Mouse (Mus musculus) megakaryocyte, adult 5-6 weeks (primary cell): ENCODE data around the gene Rrm2. TPM values are rescaled to one million over a fixed set of nuclear protein-coding genes. Genes with fewer than 3 reads are reported as not detected.
"Not testable (repeated sequence)": the region's sequence is repeated elsewhere in the genome, so short reads cannot be mapped to it uniquely, and the experiment has no call there.

Experiments used
- ATAC-seq: 2 replicates; pipeline ENCODE4 v1.8.0; 2016; ENCODE audit warnings: mild to moderate bottlenecking, inconsistent platforms; ENCODE audit not compliant: poor library complexity, severe bottlenecking
- total RNA-seq, 2 experiments: library from RNA; stranded (forward) in 1 of 2; stranded (reverse) in 1 of 2; fragments of 153-499, 151-499 nt in 1 of 2; fragments of 221-1000, 200-1000 nt in 1 of 2; gene quantifications; 2 replicates each; pipeline versions ENCODE4 v1.2.3 to v1.2.4; 2015 to 2017

Gene Rrm2
- 157 TPM in 2 replicates for total RNA-seq (2015)
- total RNA-seq (2017), result 134 and 135 TPM in 2 replicates

GRCm38 (mm10) chr12:24707954-24708823 is at the start of gene Rrm2:
TSS of gene Rrm2 (plus strand) at chr12:24708241.
- peak; percentile 76 for ATAC-seq

GRCm38 (mm10) chr12:24658998-24659397 is 49.0 kb upstream of the Rrm2 start:
- no peak for ATAC-seq

GRCm38 (mm10) chr12:24659923-24660322 is 48.1 kb upstream of the Rrm2 start:
- ATAC-seq, result no peak

- ATAC-seq, result no peak
Observed at GRCm38 (mm10) chr12:24661100-24661499, 46.9 kb upstream of the Rrm2 start.

GRCm38 (mm10) chr12:24662131-24662530 is 45.9 kb upstream of the Rrm2 start:
- ATAC-seq, result peak; percentile 50

- ATAC-seq, result no peak
Observed at GRCm38 (mm10) chr12:24680096-24680491, 27.9 kb upstream of the Rrm2 start.

- no peak for ATAC-seq
Observed at GRCm38 (mm10) chr12:24680492-24681285, 27.4 kb upstream of the Rrm2 start.

GRCm38 (mm10) chr12:24681286-24682023 is 26.6 kb upstream of the Rrm2 start, which contains the start of gene Cys1:
TSS of gene Cys1 (minus strand) at chr12:24681813.
- ATAC-seq, result 0 out of 2 replicates have a peak, but pooled peaks have one; percentile 35

GRCm38 (mm10) chr12:24682563-24682962 is 25.5 kb upstream of the Rrm2 start:
- no peak for ATAC-seq

GRCm38 (mm10) chr12:24683461-24683860 is 24.6 kb upstream of the Rrm2 start:
- no peak for ATAC-seq

GRCm38 (mm10) chr12:24686038-24686695 is 21.9 kb upstream of the Rrm2 start:
- no peak for ATAC-seq

GRCm38 (mm10) chr12:24686696-24687346 is 21.2 kb upstream of the Rrm2 start:
- no peak for ATAC-seq

GRCm38 (mm10) chr12:24690351-24690750 is 17.7 kb upstream of the Rrm2 start:
- ATAC-seq, result no peak

GRCm38 (mm10) chr12:24696500-24697483 is 11.2 kb upstream of the Rrm2 start:
- ATAC-seq, result peak; percentile 96

- ATAC-seq, result peak; percentile 58
Observed at GRCm38 (mm10) chr12:24697484-24698204, 10.4 kb upstream of the Rrm2 start.

GRCm38 (mm10) chr12:24698514-24698913 is 9.5 kb upstream of the Rrm2 start:
- no peak for ATAC-seq

- no peak for ATAC-seq
Observed at GRCm38 (mm10) chr12:24699578-24699977, 8.5 kb upstream of the Rrm2 start.

GRCm38 (mm10) chr12:24701621-24702020 is 6.4 kb upstream of the Rrm2 start:
- ATAC-seq, result not testable (repeated sequence)
